Mouse (Mus musculus): Measurements from ENCODE around the gene Mbd4.

GRCm38 (mm10) chr6:115791016-115791415 is 62.2 kb downstream of the Mbd4 start:
- TF ChIP-seq CTCF (IDR thresholded peaks at IDR 0.05; ENCODE audit: low read depth) (no peak), EP300 (IDR thresholded peaks at IDR 0.05; ENCODE audit: low read depth) (no peak)

Measured in liver, postnatal 0 days (tissue).